Mouse (Mus musculus): ENCODE results near the gene Pcgf5. TPM values are rescaled to one million over a fixed set of nuclear protein-coding genes. Genes with fewer than 3 reads are reported as not detected.
A peak's percentile ranks its signal among the peaks of the same experiment; 100 is the strongest.

Gene Pcgf5
- polyA plus RNA-seq, 1 experiment from 2014 or later, result 11.8 TPM

GRCm38 (mm10) chr19:36477151-36477550 lies 129.0 kb downstream of the Pcgf5 start:
- no peak for TF ChIP-seq CTCF (IDR thresholded peaks at IDR 0.05; ENCODE audit: low read depth)
- Histone ChIP-seq H3K27me3 (ENCODE audit: insufficient read depth, low read length) (no peaks in the 10 kb centered on the region), H3K4me2 (0 out of 2 replicates have a peak overlapping the region, but pooled peaks have one; percentile 12), H3K9ac (no peak overlapping the region), H3K36me3 (ENCODE audit: insufficient read depth) (no peaks in the 10 kb centered on the region), H3K4me1 (ENCODE audit: insufficient read depth) (no peaks in the 10 kb centered on the region), H3K4me3 (ENCODE audit: low read depth, low read length) (no peak overlapping the region), H3K27ac (ENCODE audit: low read depth) (no peak overlapping the region), H3K9me3 (ENCODE audit: low read depth, low read length) (no peaks in the 10 kb centered on the region)
- 39% methylated on average over 9 of the region's 9 CpGs for WGBS
- ATAC-seq (ENCODE audit: insufficient read depth), result no peak
- no peak for DNase-seq

GRCm38 (mm10) chr19:36477684-36478083 lies 129.6 kb downstream of the Pcgf5 start:
- no peak for TF ChIP-seq CTCF (IDR thresholded peaks at IDR 0.05; ENCODE audit: low read depth)
- Histone ChIP-seq H3K4me3 (ENCODE audit: low read depth, low read length) (no peak overlapping the region), H3K27ac (ENCODE audit: low read depth) (no peak overlapping the region), H3K4me2 (0 out of 2 replicates have a peak overlapping the region, but pooled peaks have one; percentile 12), H3K27me3 (ENCODE audit: insufficient read depth, low read length) (no peaks in the 10 kb centered on the region), H3K9me3 (ENCODE audit: low read depth, low read length) (no peaks in the 10 kb centered on the region), H3K36me3 (ENCODE audit: insufficient read depth) (no peaks in the 10 kb centered on the region), H3K9ac (no peak overlapping the region), H3K4me1 (ENCODE audit: insufficient read depth) (no peaks in the 10 kb centered on the region)
- no peak for ATAC-seq (ENCODE audit: insufficient read depth)
- WGBS, result 46% methylated on average over 5 of the region's 5 CpGs
- no peak for DNase-seq

GRCm38 (mm10) chr19:36490911-36491310 lies 142.8 kb downstream of the Pcgf5 start:
- Histone ChIP-seq H3K4me3 (ENCODE audit: low read depth, low read length) (no peak overlapping the region), H3K27me3 (ENCODE audit: insufficient read depth, low read length) (no peaks in the 10 kb centered on the region), H3K4me2 (no peak overlapping the region), H3K9ac (no peak overlapping the region), H3K9me3 (ENCODE audit: low read depth, low read length) (no peaks in the 10 kb centered on the region), H3K4me1 (ENCODE audit: insufficient read depth) (no peaks in the 10 kb centered on the region), H3K27ac (ENCODE audit: low read depth) (no peak overlapping the region), H3K36me3 (ENCODE audit: insufficient read depth) (no peaks in the 10 kb centered on the region)
- no peak for DNase-seq
- 79% methylated on average over 6 of the region's 6 CpGs for WGBS
- TF ChIP-seq CTCF (IDR thresholded peaks at IDR 0.05; ENCODE audit: low read depth), result no peak
- no peak for ATAC-seq (ENCODE audit: insufficient read depth)

GRCm38 (mm10) chr19:36495555-36495954 lies 147.4 kb downstream of the Pcgf5 start:
- no peak for ATAC-seq (ENCODE audit: insufficient read depth)
- no peaks in the 10 kb centered on the region for H3K27me3 ChIP-seq (ENCODE audit: insufficient read depth, low read length)
- no peak overlapping the region for H3K27ac ChIP-seq (ENCODE audit: low read depth)
- H3K9ac ChIP-seq, result no peak overlapping the region
- no peak overlapping the region for H3K4me2 ChIP-seq
- DNase-seq, result no peak
- no peaks in the 10 kb centered on the region for H3K4me1 ChIP-seq (ENCODE audit: insufficient read depth)
- TF ChIP-seq CTCF (IDR thresholded peaks at IDR 0.05; ENCODE audit: low read depth), result no peak
- H3K9me3 ChIP-seq (ENCODE audit: low read depth, low read length), result no peaks in the 10 kb centered on the region
- 47% methylated on average over 3 of the region's 3 CpGs for WGBS
- H3K36me3 ChIP-seq (ENCODE audit: insufficient read depth), result no peaks in the 10 kb centered on the region
- no peak overlapping the region for H3K4me3 ChIP-seq (ENCODE audit: low read depth, low read length)

GRCm38 (mm10) chr19:36496532-36496931 lies 148.4 kb downstream of the Pcgf5 start:
- Histone ChIP-seq H3K4me2 (no peak overlapping the region), H3K27me3 (ENCODE audit: insufficient read depth, low read length) (no peaks in the 10 kb centered on the region), H3K36me3 (ENCODE audit: insufficient read depth) (no peaks in the 10 kb centered on the region), H3K4me3 (ENCODE audit: low read depth, low read length) (no peak overlapping the region), H3K9me3 (ENCODE audit: low read depth, low read length) (no peaks in the 10 kb centered on the region), H3K27ac (ENCODE audit: low read depth) (no peak overlapping the region), H3K4me1 (ENCODE audit: insufficient read depth) (no peaks in the 10 kb centered on the region), H3K9ac (no peak overlapping the region)
- WGBS, result 64% methylated on average over 4 of the region's 4 CpGs
- no peak for TF ChIP-seq CTCF (IDR thresholded peaks at IDR 0.05; ENCODE audit: low read depth)
- no peak for ATAC-seq (ENCODE audit: insufficient read depth)
- no peak for DNase-seq

GRCm38 (mm10) chr19:36497067-36497466 lies 149.0 kb downstream of the Pcgf5 start:
- no peak for ATAC-seq (ENCODE audit: insufficient read depth)
- Histone ChIP-seq H3K27ac (ENCODE audit: low read depth) (no peak overlapping the region), H3K4me1 (ENCODE audit: insufficient read depth) (no peaks in the 10 kb centered on the region)

GRCm38 (mm10) chr19:36497744-36498143 lies 149.6 kb downstream of the Pcgf5 start:
- H3K27ac ChIP-seq (ENCODE audit: low read depth), result no peak overlapping the region
- H3K4me3 ChIP-seq (ENCODE audit: low read depth, low read length), result no peak overlapping the region
- H3K9ac ChIP-seq, result no peak overlapping the region
- ATAC-seq (ENCODE audit: insufficient read depth) (no peak), DNase-seq (no peak)
- H3K27me3 ChIP-seq (ENCODE audit: insufficient read depth, low read length), result no peaks in the 10 kb centered on the region
- H3K9me3 ChIP-seq (ENCODE audit: low read depth, low read length), result no peaks in the 10 kb centered on the region
- 58% methylated on average over 5 of the region's 5 CpGs for WGBS
- H3K4me2 ChIP-seq, result no peak overlapping the region
- no peak for TF ChIP-seq CTCF (IDR thresholded peaks at IDR 0.05; ENCODE audit: low read depth)
- no peaks in the 10 kb centered on the region for H3K36me3 ChIP-seq (ENCODE audit: insufficient read depth)
- H3K4me1 ChIP-seq (ENCODE audit: insufficient read depth), result no peaks in the 10 kb centered on the region

More at GRCm38 (mm10) chr19:36497067-36497466, 149.0 kb downstream of the Pcgf5 start:
- no peak for DNase-seq
- Histone ChIP-seq H3K36me3 (ENCODE audit: insufficient read depth) (no peaks in the 10 kb centered on the region), H3K4me2 (no peak overlapping the region), H3K9ac (no peak overlapping the region), H3K27me3 (ENCODE audit: insufficient read depth, low read length) (no peaks in the 10 kb centered on the region), H3K9me3 (ENCODE audit: low read depth, low read length) (no peaks in the 10 kb centered on the region), H3K4me3 (ENCODE audit: low read depth, low read length) (no peak overlapping the region)
- 56% methylated on average over 4 of the region's 4 CpGs for WGBS
- TF ChIP-seq CTCF (IDR thresholded peaks at IDR 0.05; ENCODE audit: low read depth), result no peak

GRCm38 (mm10) chr19:36504716-36505115 lies 156.6 kb downstream of the Pcgf5 start:
- Histone ChIP-seq H3K4me2 (no peak overlapping the region), H3K9me3 (ENCODE audit: low read depth, low read length) (no peaks in the 10 kb centered on the region), H3K4me1 (ENCODE audit: insufficient read depth) (no peaks in the 10 kb centered on the region), H3K27me3 (ENCODE audit: insufficient read depth, low read length) (no peaks in the 10 kb centered on the region), H3K4me3 (ENCODE audit: low read depth, low read length) (no peak overlapping the region), H3K36me3 (ENCODE audit: insufficient read depth) (no peaks in the 10 kb centered on the region), H3K9ac (no peak overlapping the region), H3K27ac (ENCODE audit: low read depth) (no peak overlapping the region)
- 73% methylated on average over 2 of the region's 2 CpGs for WGBS
- DNase-seq, result no peak
- TF ChIP-seq CTCF (IDR thresholded peaks at IDR 0.05; ENCODE audit: low read depth), result no peak
- ATAC-seq (ENCODE audit: insufficient read depth), result no peak

Other genes with a start within 250 kb of the Pcgf5 start
- gene Ankrd1, start 228.2 kb upstream of the Pcgf5 start, polyA plus RNA-seq (2014; fragmentation: Nextera tagmentation; extraction: Ambion mirVana), result 0.29 and 2.5 TPM in 2 replicates
- 4.8 and 5.2 TPM in 2 replicates for gene Hectd2, start 206.3 kb downstream of the Pcgf5 start, polyA plus RNA-seq (2014; fragmentation: Nextera tagmentation; extraction: Ambion mirVana)